Mouse (Mus musculus): Measurements from ENCODE around the gene Prdx6. TPM values are rescaled to one million over a fixed set of nuclear protein-coding genes. Genes with fewer than 3 reads are reported as not detected.

Prdx6 gene
- total RNA-seq, 2 experiments from 2014 or later = 307 to 605 TPM

Other genes starting within 250 kb of the Prdx6 start
- gene Zbtb37, start 216.4 kb downstream of the Prdx6 start, total RNA-seq (2021) = 10 to 100 TPM; 11.1 to 12.9 TPM
- 10 to 100 TPM; 24.3 to 27.5 TPM for gene Dars2, start 180.6 kb downstream of the Prdx6 start, total RNA-seq (2021)
- gene Cenpl, start 180.5 kb downstream of the Prdx6 start, total RNA-seq (2021) = 1 to 10 TPM; 1.8 to 1.9 TPM
- gene Klhl20, start 119.7 kb downstream of the Prdx6 start, total RNA-seq (2021) = 10 to 100 TPM; 11.7 to 13.6 TPM
- gene Ankrd45, start 108.5 kb downstream of the Prdx6 start, total RNA-seq (2021) = 1 to 10 TPM; 4.7 to 9.2 TPM
- not detected for gene Tex50, start 91.9 kb downstream of the Prdx6 start, total RNA-seq (2021)
- not detected for gene Tnfsf4, start 144.2 kb upstream of the Prdx6 start, total RNA-seq (2021)
- gene Tnfsf18, start 243.4 kb upstream of the Prdx6 start, total RNA-seq (2021) = not detected